In the genomic region with DNA sequence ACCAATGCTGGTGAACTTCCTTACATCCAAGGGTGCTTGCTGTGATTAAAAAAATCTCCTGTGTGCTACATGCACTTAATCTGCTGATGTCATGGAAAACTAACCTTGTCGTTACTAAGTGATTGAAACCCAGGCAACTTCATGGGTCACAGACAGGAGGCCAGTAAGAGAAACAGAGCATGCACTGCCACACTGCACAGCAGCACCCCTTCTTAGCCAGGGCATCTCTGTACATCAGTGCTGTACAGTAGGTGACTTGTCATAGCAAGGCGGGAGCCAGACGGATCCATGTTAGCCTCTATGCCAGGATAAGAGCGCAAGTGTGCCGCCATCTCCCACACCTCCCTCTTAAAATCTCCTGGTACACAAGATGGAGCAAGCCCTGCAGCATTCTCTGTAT, we compare ENCODE assay signal across 14 mouse cellular contexts. TPM values are rescaled to one million over a fixed set of nuclear protein-coding genes. Genes with fewer than 3 reads are reported as not detected.
DNase-seq lines count a peak whose midpoint lies in the region; ATAC-seq and TF ChIP-seq lines count a peak whose summit lies in the region.
"Had no signal": no experiment of that assay in that cellular context is flagged by ENCODE, and none has a peak within 500 bp of the region (broad histone marks: within the 10 kb centered on the region; RNA-seq: fewer than 3 reads in every experiment).

No protein-coding gene starts in this region.

- WGBS in heart, embryonic 13.5 days, result 67% methylated on average over 5 of the region's 5 CpGs
- WGBS in forebrain, embryonic 16.5 days, result 75% methylated on average over 5 of the region's 5 CpGs
- WGBS in hindbrain, embryonic 16.5 days, result 76% methylated on average over 5 of the region's 5 CpGs

- H3K4me1 ChIP-seq in heart, embryonic 13.5 days, result peaks cover 36% of the 10 kb centered on the region
- H3K4me1 ChIP-seq in forebrain, embryonic 16.5 days (replicated peaks; ENCODE audit: control insufficient read depth, insufficient read depth, low read length), result peaks cover 28% of the 10 kb centered on the region
- H3K4me1 ChIP-seq in hindbrain, embryonic 16.5 days (ENCODE audit: control insufficient read depth, insufficient read depth, low read depth, low read length), result peaks cover 9% of the 10 kb centered on the region

- no peaks in the 10 kb centered on the region for H3K27me3 ChIP-seq in heart, embryonic 13.5 days (replicated peaks)
- no peaks in the 10 kb centered on the region for H3K27me3 ChIP-seq in forebrain, embryonic 16.5 days (replicated peaks; ENCODE audit: control insufficient read depth, insufficient read depth, low read length)
- no peaks in the 10 kb centered on the region for H3K27me3 ChIP-seq in hindbrain, embryonic 16.5 days (replicated peaks; ENCODE audit: control insufficient read depth, insufficient read depth, low read length)
- H3K27me3 ChIP-seq: midbrain, embryonic 12.5 days had no signal

- DNase-seq in heart, postnatal 14 days, result no peak
- DNase-seq in layer of hippocampus, adult 2 months (ENCODE audit: low spot score in 2 of 2), result no peak
- DNase-seq in layer of hippocampus, adult 8-10 months (ENCODE audit: low spot score in 2 of 2), result no peak
- no peak for DNase-seq in lung, postnatal 25 days (ENCODE audit: low spot score)
- DNase-seq: adrenal gland, adult 2 months; layer of hippocampus, postnatal 36 days; thymus, adult 18-20 months had no signal

- H3K9ac ChIP-seq in heart, embryonic 13.5 days, result no peak overlapping the region
- H3K9ac ChIP-seq in forebrain, embryonic 16.5 days (replicated peaks; ENCODE audit: low read depth, low read length), result no peak overlapping the region
- H3K9ac ChIP-seq in hindbrain, embryonic 16.5 days (ENCODE audit: low read depth, low read length), result 0 out of 2 replicates have a peak overlapping the region, but pooled peaks have one; percentile 19
- H3K9ac ChIP-seq: liver, embryonic 14.5 days; midbrain, embryonic 12.5 days had no signal

- intact Hi-C loops in heart, postnatal 14 days (cut with DNase I), result no loop called here

- H3K9me3 ChIP-seq in heart, embryonic 13.5 days, result no peaks in the 10 kb centered on the region
- no peaks in the 10 kb centered on the region for H3K9me3 ChIP-seq in forebrain, embryonic 16.5 days (ENCODE audit: control insufficient read depth, low read length)
- H3K9me3 ChIP-seq in hindbrain, embryonic 16.5 days (ENCODE audit: control insufficient read depth, low read length), result no peaks in the 10 kb centered on the region
- H3K9me3 ChIP-seq: G1E; midbrain, embryonic 12.5 days had no signal

- H3K4me2 ChIP-seq in heart, embryonic 13.5 days, result no peak overlapping the region
- no peak overlapping the region for H3K4me2 ChIP-seq in forebrain, embryonic 16.5 days (ENCODE audit: low read length)
- no peak overlapping the region for H3K4me2 ChIP-seq in hindbrain, embryonic 16.5 days (ENCODE audit: low read length)
- H3K4me2 ChIP-seq: midbrain, embryonic 12.5 days had no signal

- TF ChIP-seq CTCF in layer of hippocampus, adult 2 months (conservative IDR thresholded peaks at IDR 0.05), result no peak

- peak overlapping the region; percentile 33; the same call in 1 of the 2 replicates for H3K27ac ChIP-seq in heart, embryonic 13.5 days (replicated peaks)
- H3K27ac ChIP-seq in layer of hippocampus, adult 2 months, result peak overlapping the region; percentile 82
- peak overlapping the region; percentile 13; the same call in 1 of the 2 replicates for H3K27ac ChIP-seq in forebrain, embryonic 16.5 days (ENCODE audit: low read length)
- peak overlapping the region; percentile 45; the same call in 1 of the 2 replicates for H3K27ac ChIP-seq in hindbrain, embryonic 16.5 days (ENCODE audit: low read depth, low read length)
- H3K27ac ChIP-seq: liver, embryonic 14.5 days; midbrain, embryonic 12.5 days had no signal

- peaks cover 97% of the 10 kb centered on the region for H3K36me3 ChIP-seq in heart, embryonic 13.5 days
- H3K36me3 ChIP-seq in forebrain, embryonic 16.5 days (ENCODE audit: control insufficient read depth, insufficient read depth), result peaks cover 12% of the 10 kb centered on the region
- peaks cover 14% of the 10 kb centered on the region for H3K36me3 ChIP-seq in hindbrain, embryonic 16.5 days (ENCODE audit: control insufficient read depth, insufficient read depth, low read length)

- H3K4me3 ChIP-seq in heart, embryonic 13.5 days, result no peak overlapping the region
- H3K4me3 ChIP-seq in layer of hippocampus, adult 2 months, result no peak overlapping the region
- H3K4me3 ChIP-seq in forebrain, embryonic 16.5 days (replicated peaks; ENCODE audit: low read length), result no peak overlapping the region
- no peak overlapping the region for H3K4me3 ChIP-seq in hindbrain, embryonic 16.5 days (ENCODE audit: low read length)
- H3K4me3 ChIP-seq: midbrain, embryonic 12.5 days had no signal

- no peak for ATAC-seq in heart, embryonic 13.5 days (ENCODE audit: extremely low read depth, insufficient number of reproducible peaks, low FRiP score, low TSS enrichment)
- no peak for ATAC-seq in forebrain, embryonic 16.5 days
- ATAC-seq in hindbrain, embryonic 16.5 days, result no peak
- ATAC-seq: lung, postnatal 0 days had no signal

RNA-seq across cellular contexts. Expression of gene Ptpn11, which starts 45.6 kb away (rescaled TPM):
- 18.4 and 20.0 TPM in 2 replicates for polyA plus RNA-seq in heart, embryonic 13.5 days (2015; fragmentation: Nextera tagmentation; extraction: Ambion mirVana)
- 100 to 1,000 TPM; 147 to 166 TPM for total RNA-seq in heart, postnatal 14 days (2021)
- 10 to 100 TPM; 94.9 to 97.9 TPM for total RNA-seq in layer of hippocampus, adult 2 months (2021)
- total RNA-seq in layer of hippocampus, adult 8-10 months (2022), result 100 to 1,000 TPM in 2 of 4 experiments, 10 to 100 TPM in 2; 97.1 to 101 (median 99.7) TPM
- polyA plus RNA-seq in forebrain, embryonic 16.5 days (2015; fragmentation: Nextera tagmentation; extraction: Ambion mirVana), result 22.5 and 23.8 TPM in 2 replicates
- 18.8 and 20.9 TPM in 2 replicates for polyA plus RNA-seq in hindbrain, embryonic 16.5 days (2015; fragmentation: Nextera tagmentation; extraction: Ambion mirVana)

RNA-seq across cellular contexts. Expression of gene Rpl6, which starts 58.7 kb away (rescaled TPM):
- polyA plus RNA-seq in heart, embryonic 13.5 days (2015; fragmentation: Nextera tagmentation; extraction: Ambion mirVana), result 368 and 390 TPM in 2 replicates
- total RNA-seq in heart, postnatal 14 days (2021), result 100 to 1,000 TPM; 556 to 621 TPM
- total RNA-seq in layer of hippocampus, adult 2 months (2021), result 100 to 1,000 TPM; 472 to 483 TPM
- 100 to 1,000 TPM; 517 to 564 (median 525) TPM for total RNA-seq in layer of hippocampus, adult 8-10 months (2022)
- polyA plus RNA-seq in forebrain, embryonic 16.5 days (2015; fragmentation: Nextera tagmentation; extraction: Ambion mirVana), result 361 and 392 TPM in 2 replicates
- 318 and 333 TPM in 2 replicates for polyA plus RNA-seq in hindbrain, embryonic 16.5 days (2015; fragmentation: Nextera tagmentation; extraction: Ambion mirVana)

Comparison
In these comparisons a context has a peak if more than half of its experiments do, and no peak if none do; other contexts are left out.
1. H3K27ac ChIP-seq: peak in every context shown above with its lines; median percentile 82 in layer of hippocampus, adult 2 months; 45 in hindbrain, embryonic 16.5 days; 33 in heart, embryonic 13.5 days; 13 in forebrain, embryonic 16.5 days.